Mouse (Mus musculus) ES-E14 (cell line): ENCODE data around the gene Cox19. TPM values are rescaled to one million over a fixed set of nuclear protein-coding genes. Genes with fewer than 3 reads are reported as not detected.
A peak's percentile ranks its signal among the peaks of the same experiment; 100 is the strongest.

Source experiments
- DNase-seq: peaks from one replicate; pipeline ENCODE4 v3.0.0-alpha.2; 2013; ENCODE audit warnings: low read depth, low spot score
- H3K27ac ChIP-seq: 2 replicates; pipeline ENCODE4 v1.5.1; 2012; ENCODE audit warnings: low read depth, mild to moderate bottlenecking, low read length, moderate library complexity, mixed read lengths; ENCODE audit not compliant: poor library complexity, insufficient read depth, severe bottlenecking
- H3K36me3 ChIP-seq: 2 replicates; pipeline ENCODE4 v1.6.1; 2012; ENCODE audit warnings: mild to moderate bottlenecking, low read length, moderate library complexity, mixed read lengths; ENCODE audit not compliant: control insufficient read depth, poor library complexity, insufficient read depth, severe bottlenecking
- H3K4me1 ChIP-seq, 2 experiments: fragments of 150-350 bp in 1 of 2; sonication (generic) in 1 of 2; 2 replicates each; pipeline ENCODE4 v1.6.1; 2012; ENCODE audit warnings: low read length in 2 of 2, mild to moderate bottlenecking in 1 of 2, mixed read lengths in 1 of 2; ENCODE audit not compliant: control insufficient read depth in 2 of 2, insufficient read depth in 2 of 2, poor library complexity in 1 of 2
- H3K4me3 ChIP-seq, 2 experiments: fragments of 150-350 bp in 1 of 2; sonication (generic) in 1 of 2; 2 replicates each; pipeline ENCODE4 v1.5.1; 2012; ENCODE audit warnings: low read length in 2 of 2, low read depth in 1 of 2, mild to moderate bottlenecking in 1 of 2, mixed read lengths in 1 of 2; ENCODE audit not compliant: insufficient read depth in 1 of 2, poor library complexity in 1 of 2, severe bottlenecking in 1 of 2
- H3K9ac ChIP-seq: 2 replicates; pipeline ENCODE4 v1.6.1; 2012; ENCODE audit warnings: low read depth, mild to moderate bottlenecking, low read length, mixed read lengths; ENCODE audit not compliant: poor library complexity, insufficient read depth, severe bottlenecking
- H3K9me3 ChIP-seq: fragments of 150-350 bp; sonication (generic); 2 replicates; pipeline ENCODE4 v1.6.1; 2012; ENCODE audit warnings: low read depth, mild to moderate bottlenecking, low read length; ENCODE audit not compliant: control insufficient read depth, insufficient read depth
- CHD2 ChIP-seq: IDR thresholded peaks from 2 replicates; pipeline ENCODE4 v1.6.1; 2014; ENCODE audit warnings: mild to moderate bottlenecking, low read depth, low read length, inconsistent platforms
- HCFC1 ChIP-seq: IDR thresholded peaks from 2 replicates; pipeline ENCODE4 v1.6.1; 2012; ENCODE audit warnings: low read length, inconsistent platforms, borderline replicate concordance; ENCODE audit not compliant: insufficient read depth
- MAFK ChIP-seq: IDR thresholded peaks from 2 replicates; pipeline ENCODE4 v1.6.1; 2014; ENCODE audit warnings: mild to moderate bottlenecking, low read depth, low read length, inconsistent platforms; ENCODE audit not compliant: insufficient read depth
- ZC3H11A ChIP-seq: IDR thresholded peaks from 2 replicates; pipeline ENCODE4 v1.6.1; 2012; ENCODE audit warnings: low read depth, mild to moderate bottlenecking, inconsistent platforms, low read length, borderline replicate concordance
- ZNF384 ChIP-seq: IDR thresholded peaks from 2 replicates; pipeline ENCODE4 v1.6.1; 2012; ENCODE audit warnings: low read depth, low read length, inconsistent platforms
- in situ Hi-C, 2 experiments: fragments of 600-800 bp; cut with MboI; formaldehyde crosslinking; loops; one replicate each; pipeline ENCODE4 v1.15.1; 2025; ENCODE audit warnings: low sequenced_read_pairs in 2 of 2, inconsistent platforms in 1 of 2; ENCODE audit not compliant: unreplicated experiment in 2 of 2
- total RNA-seq: library from RNA; depleted of rRNA; stranded (reverse); fragments of 300-350 nt; gene quantifications from 2 replicates; pipeline ENCODE4 v1.2.3, GENCODE M21; 2012

The Cox19 gene
- total RNA-seq, 1 experiment, result 26.6 TPM

GRCm38 (mm10) chr5:139377468-139378270 is 26.5 kb upstream of the Cox19 start, which contains the start of gene Gpr146:
TSS of gene Gpr146 (plus strand) at chr5:139377697.
- TF ChIP-seq ZC3H11A (no peak), ZNF384 (no peak), MAFK (no peak), CHD2 (no peak), HCFC1 (no peak)
- Histone ChIP-seq H3K4me3 (no peak within 1 kb of the TSS), H3K27ac (no peak within 1 kb of the TSS), H3K36me3 (no peaks in the 10 kb centered on the region), H3K9ac (no peak within 1 kb of the TSS), H3K9me3 (no peaks in the 10 kb centered on the region), H3K4me1 (peaks cover 12 to 29% of the 10 kb centered on the region in 2 experiments)
- DNase-seq, result no peak
- in situ Hi-C loops, result no loop called here

GRCm38 (mm10) chr5:139374841-139375240 is 23.6 kb upstream of the Cox19 start:
- no peaks in the 10 kb centered on the region for H3K36me3 ChIP-seq
- H3K9ac ChIP-seq, result no peak overlapping the region
- H3K27ac ChIP-seq, result no peak overlapping the region
- in situ Hi-C loops, result no loop called here
- H3K4me3 ChIP-seq, result no peak overlapping the region
- no peak for TF ChIP-seq ZNF384
- no peak for TF ChIP-seq ZC3H11A
- peak; percentile 59; the same call in 1 of the 2 replicates for TF ChIP-seq MAFK
- peaks cover 5 to 25% of the 10 kb centered on the region in 2 experiments for H3K4me1 ChIP-seq
- no peaks in the 10 kb centered on the region for H3K9me3 ChIP-seq
- no peak for DNase-seq

GRCm38 (mm10) chr5:139373889-139374444 is 22.7 kb upstream of the Cox19 start:
- Histone ChIP-seq H3K4me3 (no peak overlapping the region), H3K4me1 (peaks cover 2 to 20% of the 10 kb centered on the region in 2 experiments; a peak in 3 of 4 replicates), H3K9ac (no peak overlapping the region), H3K27ac (no peak overlapping the region), H3K9me3 (no peaks in the 10 kb centered on the region), H3K36me3 (no peaks in the 10 kb centered on the region)
- DNase-seq, result no peak
- in situ Hi-C loops, result no loop called here
- TF ChIP-seq CHD2 (no peak), ZNF384 (no peak), ZC3H11A (no peak), HCFC1 (no peak), MAFK (no peak)

DNA sequence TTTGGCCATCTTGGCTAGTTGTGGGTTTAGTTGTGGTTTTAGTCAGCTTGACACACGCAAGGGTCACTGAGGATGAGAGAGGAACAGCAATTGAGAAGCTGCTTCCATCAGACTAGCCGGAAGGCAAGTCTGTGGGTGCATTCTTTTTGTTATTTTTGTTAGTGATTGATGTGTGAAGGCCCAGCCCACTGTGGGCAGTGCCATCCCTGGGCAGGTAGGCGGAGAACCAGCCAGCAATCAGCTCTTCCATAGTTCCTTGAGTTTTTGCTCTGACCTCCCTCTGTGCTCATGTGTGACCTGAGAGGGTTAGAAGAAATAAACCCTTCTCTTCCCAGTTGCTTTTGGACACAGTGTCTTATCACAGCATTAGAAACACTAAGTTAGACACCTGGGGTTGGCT is 21.9 kb upstream of the Cox19 start:
- Histone ChIP-seq H3K27ac (no peak overlapping the region), H3K36me3 (no peaks in the 10 kb centered on the region), H3K4me3 (no peak overlapping the region), H3K4me1 (peaks cover 2 to 18% of the 10 kb centered on the region in 2 experiments; a peak in 3 of 4 replicates), H3K9me3 (no peaks in the 10 kb centered on the region), H3K9ac (no peak overlapping the region)
- TF ChIP-seq ZNF384 (no peak), MAFK (no peak), CHD2 (no peak), HCFC1 (no peak), ZC3H11A (no peak)
- DNase-seq, result no peak
- in situ Hi-C loops, result no loop called here
